Mouse (Mus musculus) embryonic facial prominence, embryonic 14.5 days (tissue): ENCODE results near the gene Atp8a2. TPM values are rescaled to one million over a fixed set of nuclear protein-coding genes. Genes with fewer than 3 reads are reported as not detected.
A peak's percentile ranks its signal among the peaks of the same experiment; 100 is the strongest.

Experiments used
- ATAC-seq: fragments of 200-750 bp; cut with Nextera tagmentation; 2 replicates; pipeline ENCODE4 v1.8.0; 2017; ENCODE audit warnings: low read depth, moderate number of reproducible peaks, moderate TSS enrichment
- DNase-seq: peaks from one replicate; pipeline ENCODE4 v3.0.0-alpha.2; 2015; ENCODE audit warnings: low spot score
- H3K27ac ChIP-seq: fragments of 300-500 bp; sonication (generic); replicated peaks from 2 replicates; pipeline ENCODE4 v1.5.1; 2014; ENCODE audit warnings: low read depth, mild to moderate bottlenecking, low read length, moderate library complexity
- H3K27me3 ChIP-seq: fragments of 300-500 bp; sonication (generic); replicated peaks from 2 replicates; pipeline ENCODE4 v1.6.1; 2014; ENCODE audit warnings: low read length; ENCODE audit not compliant: control insufficient read depth, insufficient read depth
- H3K36me3 ChIP-seq: fragments of 300-500 bp; sonication (generic); 2 replicates; pipeline ENCODE4 v1.6.1; 2014; ENCODE audit warnings: low read length, mixed read lengths; ENCODE audit not compliant: control insufficient read depth, insufficient read depth
- H3K4me1 ChIP-seq: fragments of 300-500 bp; sonication (generic); 2 replicates; pipeline ENCODE4 v1.6.1; 2014; ENCODE audit warnings: antibody characterized with exemption, low read length; ENCODE audit not compliant: control insufficient read depth, insufficient read depth
- H3K4me2 ChIP-seq: fragments of 300-500 bp; sonication (generic); 2 replicates; pipeline ENCODE4 v1.6.1; 2014; ENCODE audit warnings: low read depth, mild to moderate bottlenecking, low read length, moderate library complexity, mixed read lengths
- H3K4me3 ChIP-seq: fragments of 300-500 bp; sonication (generic); 2 replicates; pipeline ENCODE4 v1.5.1; 2014; ENCODE audit warnings: low read depth, mild to moderate bottlenecking, low read length
- H3K9ac ChIP-seq: fragments of 300-500 bp; sonication (generic); 2 replicates; pipeline ENCODE4 v1.6.1; 2014; ENCODE audit warnings: low read depth, mild to moderate bottlenecking, low read length, moderate library complexity, mixed read lengths
- H3K9me3 ChIP-seq: fragments of 300-500 bp; sonication (generic); 2 replicates; pipeline ENCODE4 v1.6.1; 2016; ENCODE audit warnings: low read length; ENCODE audit not compliant: control insufficient read depth
- WGBS: fragments of 180-500 bp; shearing (Covaris S2); extraction: QIAGEN DNeasy Blood & Tissue Kit; methylation state at CpG from one replicate; pipeline ENCODE4 v1.1.7; 2014; 5-methylcytosine and 5-hydroxymethylcytosine counted together
- polyA plus RNA-seq: library from polyadenylated mRNA; unstranded; fragments of >200 nt; fragmentation: Nextera tagmentation; extraction: Ambion mirVana; gene quantifications from 2 replicates; pipeline ENCODE4 v1.2.1, GENCODE M21; 2014

The Atp8a2 gene
- polyA plus RNA-seq, 1 experiment from 2014 or later = 3.6 TPM

- Histone ChIP-seq H3K4me1 (peaks cover 3% of the 10 kb centered on the region; the same call in 1 of the 2 replicates), H3K4me3 (no peak overlapping the region), H3K27me3 (no peaks in the 10 kb centered on the region), H3K9ac (no peak overlapping the region), H3K27ac (no peak overlapping the region), H3K9me3 (0 out of 2 replicates have a peak, but pooled peaks cover 3% of the 10 kb centered on the region), H3K36me3 (no peaks in the 10 kb centered on the region), H3K4me2 (no peak overlapping the region)
- WGBS = 28% methylated on average over 2 of the region's 2 CpGs
- ATAC-seq (no peak), DNase-seq (peak; percentile 52)
Measured at GRCm38 (mm10) chr14:60030666-60031065, 166.3 kb downstream of the Atp8a2 start.

GRCm38 (mm10) chr14:60027139-60027538 is 169.8 kb downstream of the Atp8a2 start:
- H3K27ac ChIP-seq = no peak overlapping the region
- H3K9ac ChIP-seq = no peak overlapping the region
- H3K4me3 ChIP-seq = no peak overlapping the region
- ATAC-seq (no peak), DNase-seq (no peak)
- H3K27me3 ChIP-seq = no peaks in the 10 kb centered on the region
- 57% methylated on average over 1 of the region's 1 CpGs for WGBS
- H3K4me1 ChIP-seq = peaks cover 3% of the 10 kb centered on the region; the same call in 1 of the 2 replicates
- H3K36me3 ChIP-seq = no peaks in the 10 kb centered on the region
- no peaks in the 10 kb centered on the region for H3K9me3 ChIP-seq
- H3K4me2 ChIP-seq = no peak overlapping the region

- DNase-seq = peak; percentile 85
- 31% methylated on average over 8 of the region's 8 CpGs for WGBS
- peak; percentile 53; the same call in 1 of the 2 replicates for ATAC-seq
Measured at GRCm38 (mm10) chr14:60026647-60027046, 170.3 kb downstream of the Atp8a2 start.

GRCm38 (mm10) chr14:60015891-60016290 is 181.1 kb downstream of the Atp8a2 start:
- Histone ChIP-seq H3K36me3 (no peaks in the 10 kb centered on the region), H3K9me3 (no peaks in the 10 kb centered on the region), H3K4me1 (no peaks in the 10 kb centered on the region), H3K9ac (no peak overlapping the region), H3K4me2 (no peak overlapping the region), H3K27me3 (no peaks in the 10 kb centered on the region), H3K4me3 (no peak overlapping the region), H3K27ac (no peak overlapping the region)
- ATAC-seq = peak; percentile 92
- 28% methylated on average over 4 of the region's 4 CpGs for WGBS
- peak; percentile 83 for DNase-seq

More at GRCm38 (mm10) chr14:60026647-60027046, 170.3 kb downstream of the Atp8a2 start:
- H3K27ac ChIP-seq = no peak overlapping the region
- no peaks in the 10 kb centered on the region for H3K9me3 ChIP-seq
- H3K36me3 ChIP-seq = no peaks in the 10 kb centered on the region
- H3K4me2 ChIP-seq = no peak overlapping the region
- peaks cover 3% of the 10 kb centered on the region; the same call in 1 of the 2 replicates for H3K4me1 ChIP-seq
- no peak overlapping the region for H3K9ac ChIP-seq
- no peaks in the 10 kb centered on the region for H3K27me3 ChIP-seq
- no peak overlapping the region for H3K4me3 ChIP-seq

GRCm38 (mm10) chr14:60001801-60002200 is 195.2 kb downstream of the Atp8a2 start:
- no peak for ATAC-seq
- no peak for DNase-seq
- H3K27ac ChIP-seq = no peak overlapping the region
- H3K4me3 ChIP-seq = no peak overlapping the region
- H3K4me1 ChIP-seq = peaks cover 6% of the 10 kb centered on the region; the same call in 1 of the 2 replicates
- 85% methylated on average over 1 of the region's 1 CpGs for WGBS
- H3K4me2 ChIP-seq = no peak overlapping the region
- H3K9ac ChIP-seq = no peak overlapping the region
- no peaks in the 10 kb centered on the region for H3K36me3 ChIP-seq
- no peaks in the 10 kb centered on the region for H3K9me3 ChIP-seq
- H3K27me3 ChIP-seq = no peaks in the 10 kb centered on the region

- WGBS = 53% methylated on average over 5 of the region's 5 CpGs
Measured at GRCm38 (mm10) chr14:59988860-59989259, 208.1 kb downstream of the Atp8a2 start.

GRCm38 (mm10) chr14:59987975-59988374 is 209.0 kb downstream of the Atp8a2 start:
- Histone ChIP-seq H3K4me2 (no peak overlapping the region), H3K4me1 (no peaks in the 10 kb centered on the region), H3K27me3 (no peaks in the 10 kb centered on the region), H3K9me3 (no peaks in the 10 kb centered on the region), H3K27ac (no peak overlapping the region), H3K9ac (no peak overlapping the region), H3K36me3 (no peaks in the 10 kb centered on the region), H3K4me3 (no peak overlapping the region)
- 60% methylated on average over 3 of the region's 3 CpGs for WGBS
- no peak for DNase-seq
- ATAC-seq = no peak

More at GRCm38 (mm10) chr14:59988860-59989259, 208.1 kb downstream of the Atp8a2 start:
- Histone ChIP-seq H3K4me1 (no peaks in the 10 kb centered on the region), H3K4me2 (no peak overlapping the region), H3K9ac (no peak overlapping the region), H3K27me3 (no peaks in the 10 kb centered on the region), H3K27ac (no peak overlapping the region), H3K4me3 (no peak overlapping the region), H3K9me3 (no peaks in the 10 kb centered on the region), H3K36me3 (no peaks in the 10 kb centered on the region)
- no peak for ATAC-seq
- no peak for DNase-seq

- Histone ChIP-seq H3K27me3 (no peaks in the 10 kb centered on the region), H3K36me3 (no peaks in the 10 kb centered on the region), H3K9me3 (no peaks in the 10 kb centered on the region), H3K4me3 (no peak overlapping the region), H3K4me2 (no peak overlapping the region), H3K27ac (no peak overlapping the region), H3K9ac (no peak overlapping the region), H3K4me1 (no peaks in the 10 kb centered on the region)
- WGBS = 61% methylated on average over 2 of the region's 2 CpGs
- no peak for ATAC-seq
- no peak for DNase-seq
Measured at GRCm38 (mm10) chr14:59978007-59978406, 219.0 kb downstream of the Atp8a2 start.

- Histone ChIP-seq H3K36me3 (no peaks in the 10 kb centered on the region), H3K9ac (no peak overlapping the region), H3K4me3 (no peak overlapping the region), H3K4me1 (no peaks in the 10 kb centered on the region; the same call in 1 of the 2 replicates), H3K27ac (no peak overlapping the region), H3K27me3 (no peaks in the 10 kb centered on the region; the same call in 1 of the 2 replicates), H3K9me3 (no peaks in the 10 kb centered on the region), H3K4me2 (no peak overlapping the region)
- 47% methylated on average over 5 of the region's 5 CpGs for WGBS
- ATAC-seq (no peak), DNase-seq (no peak)
Measured at GRCm38 (mm10) chr14:59971221-59971730, 225.7 kb downstream of the Atp8a2 start.
